In genomic region chr5:8491778-8492177, GRCm38 (mm10) we compare ENCODE assay signal across 14 mouse cellular contexts.
"Had no signal": no experiment of that assay in that cellular context is flagged by ENCODE, and none has a peak within 500 bp of the region (broad histone marks: within the 10 kb centered on the region; RNA-seq: fewer than 3 reads in every experiment).

No protein-coding gene starts in this region.

- DNase-seq: lung, adult 18-20 months; lung, embryonic 14.5 days; lung, postnatal 10 days; lung, postnatal 4 days; retina, postnatal 1 day; right cerebral cortex, adult 18-20 months; right cerebral cortex, postnatal 25 days; right cerebral cortex, postnatal 4 days; spleen, adult 18-20 months; thymus, adult 18-20 months; thymus, postnatal 14 days; thymus, postnatal 36 days had no signal

- ATAC-seq: midbrain, embryonic 13.5 days; midbrain, embryonic 15.5 days had no signal
